Mouse (Mus musculus): ENCODE results near the gene Olfr1055. TPM values are rescaled to one million over a fixed set of nuclear protein-coding genes. Genes with fewer than 3 reads are reported as not detected.

Olfr1055 gene
- total and polyA plus RNA-seq, 2 experiments from 2014 or later: not detected

GRCm38 (mm10) chr2:86335333-86335732 is 14.8 kb downstream of the Olfr1055 start, which contains the start of gene Olfr1054:
TSS of gene Olfr1054 (minus strand) at chr2:86335433.
- H3K4me3 ChIP-seq (ENCODE audit: low read depth, low read length): no peak within 1 kb of the TSS
- no peaks in the 10 kb centered on the region for H3K4me1 ChIP-seq (ENCODE audit: control insufficient read depth, insufficient read depth)
- WGBS: 80% methylated on average over 3 of the region's 3 CpGs
- H3K27me3 ChIP-seq (ENCODE audit: control insufficient read depth, insufficient read depth, low read length): no peaks in the 10 kb centered on the region
- no peak within 1 kb of the TSS for H3K27ac ChIP-seq (ENCODE audit: low read depth)
- H3K4me2 ChIP-seq (ENCODE audit: low read depth, low read length): no peak within 1 kb of the TSS
- no peaks in the 10 kb centered on the region for H3K36me3 ChIP-seq (replicated peaks; ENCODE audit: control insufficient read depth, insufficient read depth, low read length)
- no peak for TF ChIP-seq EP300 (IDR thresholded peaks at IDR 0.05; ENCODE audit: low read depth)
- TF ChIP-seq CTCF (IDR thresholded peaks at IDR 0.05; ENCODE audit: low read depth): no peak
- DNase-seq (ENCODE audit: low spot score) (no peak), ATAC-seq (ENCODE audit: insufficient read depth, low read depth) (no peak)
- no peak within 1 kb of the TSS for H3K9ac ChIP-seq (replicated peaks; ENCODE audit: low read depth, low read length)
- no peaks in the 10 kb centered on the region for H3K9me3 ChIP-seq (replicated peaks; ENCODE audit: control insufficient read depth, low read length)

DNA sequence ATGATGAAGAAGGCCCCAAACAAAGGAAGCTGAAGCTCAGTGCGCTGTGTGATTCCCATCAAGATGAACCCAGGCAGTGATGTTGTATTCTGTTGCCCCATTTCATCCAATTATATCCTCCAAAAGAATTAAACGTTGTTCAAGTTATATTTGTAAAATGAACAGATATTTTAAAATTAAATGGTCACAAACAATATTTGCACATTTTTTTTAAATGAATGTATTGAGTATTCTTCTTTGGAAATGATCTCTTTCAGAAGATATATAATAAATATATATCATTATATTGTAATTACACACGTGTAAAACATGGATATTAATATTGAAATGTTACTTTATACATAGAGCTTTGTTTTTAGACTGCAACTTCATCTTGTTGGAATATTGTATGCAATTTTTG is 34.9 kb downstream of the Olfr1055 start, which contains the start of gene Olfr1053:
Gene Olfr1053, minus strand, starts transcription at position 101 of the 400 bp plus-strand sequence.
- no peak for TF ChIP-seq EP300 (IDR thresholded peaks at IDR 0.05; ENCODE audit: low read depth)
- no peak for TF ChIP-seq CTCF (IDR thresholded peaks at IDR 0.05; ENCODE audit: low read depth)
- H3K4me1 ChIP-seq (ENCODE audit: control insufficient read depth, insufficient read depth): no peaks in the 10 kb centered on the region
- H3K9me3 ChIP-seq (replicated peaks; ENCODE audit: control insufficient read depth, low read length): no peaks in the 10 kb centered on the region
- no peaks in the 10 kb centered on the region for H3K36me3 ChIP-seq (replicated peaks; ENCODE audit: control insufficient read depth, insufficient read depth, low read length)
- 49% methylated on average over 3 of the region's 3 CpGs for WGBS
- no peak within 1 kb of the TSS for H3K4me3 ChIP-seq (ENCODE audit: low read depth, low read length)
- H3K27me3 ChIP-seq (ENCODE audit: control insufficient read depth, insufficient read depth, low read length): no peaks in the 10 kb centered on the region
- DNase-seq (ENCODE audit: low spot score) (no peak), ATAC-seq (ENCODE audit: insufficient read depth, low read depth) (no peak)
- no peak within 1 kb of the TSS for H3K27ac ChIP-seq (ENCODE audit: low read depth)
- H3K4me2 ChIP-seq (ENCODE audit: low read depth, low read length): no peak within 1 kb of the TSS
- H3K9ac ChIP-seq (replicated peaks; ENCODE audit: low read depth, low read length): no peak within 1 kb of the TSS

Other genes with a start within 250 kb of the Olfr1055 start
- not detected in 2 replicates for gene Olfr1039, start 214.4 kb downstream of the Olfr1055 start, total RNA-seq (2014; rRNA removed; ENCODE audit: low replicate concordance)
- gene Olfr1039, start 214.4 kb downstream of the Olfr1055 start, polyA plus RNA-seq (2015; fragmentation: Nextera tagmentation; extraction: Ambion mirVana): not detected in 2 replicates
- not detected in 2 replicates for gene Olfr1040, start 203.6 kb downstream of the Olfr1055 start, total RNA-seq (2014; rRNA removed; ENCODE audit: low replicate concordance)
- gene Olfr1040, start 203.6 kb downstream of the Olfr1055 start, polyA plus RNA-seq (2015; fragmentation: Nextera tagmentation; extraction: Ambion mirVana): not detected in 2 replicates
- not detected in 2 replicates for gene Olfr1042, start 188.4 kb downstream of the Olfr1055 start, total RNA-seq (2014; rRNA removed; ENCODE audit: low replicate concordance)
- not detected in 2 replicates for gene Olfr1042, start 188.4 kb downstream of the Olfr1055 start, polyA plus RNA-seq (2015; fragmentation: Nextera tagmentation; extraction: Ambion mirVana)
- not detected in 2 replicates for gene Olfr1043, start 182.8 kb downstream of the Olfr1055 start, total RNA-seq (2014; rRNA removed; ENCODE audit: low replicate concordance)
- not detected in 2 replicates for gene Olfr1043, start 182.8 kb downstream of the Olfr1055 start, polyA plus RNA-seq (2015; fragmentation: Nextera tagmentation; extraction: Ambion mirVana)
- gene Olfr1044, start 172.5 kb downstream of the Olfr1055 start, total RNA-seq (2014; rRNA removed; ENCODE audit: low replicate concordance): not detected in 2 replicates
- gene Olfr1044, start 172.5 kb downstream of the Olfr1055 start, polyA plus RNA-seq (2015; fragmentation: Nextera tagmentation; extraction: Ambion mirVana): not detected in 2 replicates
- not detected in 2 replicates for gene Olfr52, start 164.6 kb downstream of the Olfr1055 start, total RNA-seq (2014; rRNA removed; ENCODE audit: low replicate concordance)
- gene Olfr52, start 164.6 kb downstream of the Olfr1055 start, polyA plus RNA-seq (2015; fragmentation: Nextera tagmentation; extraction: Ambion mirVana): not detected in 2 replicates
- gene Olfr1045, start 147.3 kb downstream of the Olfr1055 start, total RNA-seq (2014; rRNA removed; ENCODE audit: low replicate concordance): not detected in 2 replicates
- not detected in 2 replicates for gene Olfr1045, start 147.3 kb downstream of the Olfr1055 start, polyA plus RNA-seq (2015; fragmentation: Nextera tagmentation; extraction: Ambion mirVana)
- gene Olfr1046, start 131.0 kb downstream of the Olfr1055 start, total RNA-seq (2014; rRNA removed; ENCODE audit: low replicate concordance): not detected in 2 replicates
- not detected in 2 replicates for gene Olfr1046, start 131.0 kb downstream of the Olfr1055 start, polyA plus RNA-seq (2015; fragmentation: Nextera tagmentation; extraction: Ambion mirVana)
- gene Olfr1047, start 118.9 kb downstream of the Olfr1055 start, total RNA-seq (2014; rRNA removed; ENCODE audit: low replicate concordance): not detected in 2 replicates
- not detected in 2 replicates for gene Olfr1047, start 118.9 kb downstream of the Olfr1055 start, polyA plus RNA-seq (2015; fragmentation: Nextera tagmentation; extraction: Ambion mirVana)
- gene Olfr1048, start 110.0 kb downstream of the Olfr1055 start, total RNA-seq (2014; rRNA removed; ENCODE audit: low replicate concordance): not detected in 2 replicates
- gene Olfr1048, start 110.0 kb downstream of the Olfr1055 start, polyA plus RNA-seq (2015; fragmentation: Nextera tagmentation; extraction: Ambion mirVana): not detected in 2 replicates
- gene Olfr1049, start 92.0 kb downstream of the Olfr1055 start, total RNA-seq (2014; rRNA removed; ENCODE audit: low replicate concordance): not detected in 2 replicates
- not detected in 2 replicates for gene Olfr1049, start 92.0 kb downstream of the Olfr1055 start, polyA plus RNA-seq (2015; fragmentation: Nextera tagmentation; extraction: Ambion mirVana)
- not detected in 2 replicates for gene Olfr1051, start 71.2 kb downstream of the Olfr1055 start, total RNA-seq (2014; rRNA removed; ENCODE audit: low replicate concordance)
- not detected in 2 replicates for gene Olfr1051, start 71.2 kb downstream of the Olfr1055 start, polyA plus RNA-seq (2015; fragmentation: Nextera tagmentation; extraction: Ambion mirVana)
- gene Olfr1052, start 57.8 kb downstream of the Olfr1055 start, total RNA-seq (2014; rRNA removed; ENCODE audit: low replicate concordance): not detected in 2 replicates
- not detected in 2 replicates for gene Olfr1052, start 57.8 kb downstream of the Olfr1055 start, polyA plus RNA-seq (2015; fragmentation: Nextera tagmentation; extraction: Ambion mirVana)
- gene Olfr1053, start 35.0 kb downstream of the Olfr1055 start, total RNA-seq (2014; rRNA removed; ENCODE audit: low replicate concordance): not detected in 2 replicates
- not detected in 2 replicates for gene Olfr1053, start 35.0 kb downstream of the Olfr1055 start, polyA plus RNA-seq (2015; fragmentation: Nextera tagmentation; extraction: Ambion mirVana)
- gene Olfr1054, start 14.9 kb downstream of the Olfr1055 start, total RNA-seq (2014; rRNA removed; ENCODE audit: low replicate concordance): not detected in 2 replicates
- not detected in 2 replicates for gene Olfr1054, start 14.9 kb downstream of the Olfr1055 start, polyA plus RNA-seq (2015; fragmentation: Nextera tagmentation; extraction: Ambion mirVana)
- gene Olfr1056, start 12.2 kb upstream of the Olfr1055 start, total RNA-seq (2014; rRNA removed; ENCODE audit: low replicate concordance): not detected in 2 replicates
- not detected in 2 replicates for gene Olfr1056, start 12.2 kb upstream of the Olfr1055 start, polyA plus RNA-seq (2015; fragmentation: Nextera tagmentation; extraction: Ambion mirVana)
- gene Olfr1057, start 28.1 kb upstream of the Olfr1055 start, total RNA-seq (2014; rRNA removed; ENCODE audit: low replicate concordance): not detected in 2 replicates
- not detected in 2 replicates for gene Olfr1057, start 28.1 kb upstream of the Olfr1055 start, polyA plus RNA-seq (2015; fragmentation: Nextera tagmentation; extraction: Ambion mirVana)
- not detected in 2 replicates for gene Olfr1058, start 38.3 kb upstream of the Olfr1055 start, total RNA-seq (2014; rRNA removed; ENCODE audit: low replicate concordance)
- gene Olfr1058, start 38.3 kb upstream of the Olfr1055 start, polyA plus RNA-seq (2015; fragmentation: Nextera tagmentation; extraction: Ambion mirVana): not detected in 2 replicates
- not detected in 2 replicates for gene Olfr1061, start 63.8 kb upstream of the Olfr1055 start, total RNA-seq (2014; rRNA removed; ENCODE audit: low replicate concordance)
- gene Olfr1061, start 63.8 kb upstream of the Olfr1055 start, polyA plus RNA-seq (2015; fragmentation: Nextera tagmentation; extraction: Ambion mirVana): not detected in 2 replicates
- gene Olfr1062, start 76.5 kb upstream of the Olfr1055 start, total RNA-seq (2014; rRNA removed; ENCODE audit: low replicate concordance): not detected in 2 replicates
- not detected in 2 replicates for gene Olfr1062, start 76.5 kb upstream of the Olfr1055 start, polyA plus RNA-seq (2015; fragmentation: Nextera tagmentation; extraction: Ambion mirVana)
- not detected in 2 replicates for gene Olfr1065, start 100.3 kb upstream of the Olfr1055 start, total RNA-seq (2014; rRNA removed; ENCODE audit: low replicate concordance)
- not detected in 2 replicates for gene Olfr1065, start 100.3 kb upstream of the Olfr1055 start, polyA plus RNA-seq (2015; fragmentation: Nextera tagmentation; extraction: Ambion mirVana)
- not detected in 2 replicates for gene Olfr1066, start 106.0 kb upstream of the Olfr1055 start, total RNA-seq (2014; rRNA removed; ENCODE audit: low replicate concordance)
- not detected in 2 replicates for gene Olfr1066, start 106.0 kb upstream of the Olfr1055 start, polyA plus RNA-seq (2015; fragmentation: Nextera tagmentation; extraction: Ambion mirVana)
- not detected in 2 replicates for gene Olfr228, start 137.1 kb upstream of the Olfr1055 start, total RNA-seq (2014; rRNA removed; ENCODE audit: low replicate concordance)
- gene Olfr228, start 137.1 kb upstream of the Olfr1055 start, polyA plus RNA-seq (2015; fragmentation: Nextera tagmentation; extraction: Ambion mirVana): not detected in 2 replicates
- not detected in 2 replicates for gene Olfr1076, start 158.2 kb upstream of the Olfr1055 start, total RNA-seq (2014; rRNA removed; ENCODE audit: low replicate concordance)
- gene Olfr1076, start 158.2 kb upstream of the Olfr1055 start, polyA plus RNA-seq (2015; fragmentation: Nextera tagmentation; extraction: Ambion mirVana): not detected in 2 replicates
- not detected in 2 replicates for gene Olfr1079, start 192.2 kb upstream of the Olfr1055 start, total RNA-seq (2014; rRNA removed; ENCODE audit: low replicate concordance)
- not detected in 2 replicates for gene Olfr1079, start 192.2 kb upstream of the Olfr1055 start, polyA plus RNA-seq (2015; fragmentation: Nextera tagmentation; extraction: Ambion mirVana)
- gene Olfr1080, start 208.0 kb upstream of the Olfr1055 start, total RNA-seq (2014; rRNA removed; ENCODE audit: low replicate concordance): not detected in 2 replicates
- gene Olfr1080, start 208.0 kb upstream of the Olfr1055 start, polyA plus RNA-seq (2015; fragmentation: Nextera tagmentation; extraction: Ambion mirVana): not detected in 2 replicates
- gene Olfr1082, start 248.7 kb upstream of the Olfr1055 start, total RNA-seq (2014; rRNA removed; ENCODE audit: low replicate concordance): not detected in 2 replicates
- gene Olfr1082, start 248.7 kb upstream of the Olfr1055 start, polyA plus RNA-seq (2015; fragmentation: Nextera tagmentation; extraction: Ambion mirVana): not detected in 2 replicates

Data from heart, postnatal 0 days (tissue).